Mouse (Mus musculus): ENCODE data around the gene F2rl2. TPM values are rescaled to one million over a fixed set of nuclear protein-coding genes. Genes with fewer than 3 reads are reported as not detected.

Gene F2rl2
- polyA plus RNA-seq, 1 experiment from 2014 or later = 0.38 TPM

- no peaks in the 10 kb centered on the region for H3K4me1 ChIP-seq (ENCODE audit: control insufficient read depth, insufficient read depth, low read length)
- no peak for ATAC-seq
- H3K9ac ChIP-seq (ENCODE audit: low read depth, low read length) = no peak overlapping the region
- H3K27ac ChIP-seq (ENCODE audit: low read length) = no peak overlapping the region
- H3K4me3 ChIP-seq (ENCODE audit: low read length) = no peak overlapping the region
- no peaks in the 10 kb centered on the region for H3K9me3 ChIP-seq (ENCODE audit: control insufficient read depth, low read length)
- no peak overlapping the region for H3K4me2 ChIP-seq (ENCODE audit: low read depth, low read length)
- H3K36me3 ChIP-seq (ENCODE audit: control insufficient read depth, insufficient read depth, low read length) = no peaks in the 10 kb centered on the region
- no peaks in the 10 kb centered on the region for H3K27me3 ChIP-seq (replicated peaks; ENCODE audit: control insufficient read depth, insufficient read depth, low read length)
- WGBS = 73% methylated on average over 4 of the region's 4 CpGs
Measured at GRCm38 (mm10) chr13:95715356-95715755, 18.7 kb downstream of the F2rl2 start.

- ATAC-seq = peak; percentile 72
- no peak overlapping the region for H3K27ac ChIP-seq (ENCODE audit: low read length)
- H3K9ac ChIP-seq (ENCODE audit: low read depth, low read length) = no peak overlapping the region
- peak overlapping the region; percentile 27; the same call in 1 of the 2 replicates for H3K4me2 ChIP-seq (ENCODE audit: low read depth, low read length)
- H3K4me1 ChIP-seq (ENCODE audit: control insufficient read depth, insufficient read depth, low read length) = no peaks in the 10 kb centered on the region
- WGBS = 58% methylated on average over 14 of the region's 14 CpGs
- no peaks in the 10 kb centered on the region for H3K36me3 ChIP-seq (ENCODE audit: control insufficient read depth, insufficient read depth, low read length)
- no peaks in the 10 kb centered on the region for H3K9me3 ChIP-seq (ENCODE audit: control insufficient read depth, low read length)
- no peaks in the 10 kb centered on the region for H3K27me3 ChIP-seq (replicated peaks; ENCODE audit: control insufficient read depth, insufficient read depth, low read length)
- H3K4me3 ChIP-seq (ENCODE audit: low read length) = peak overlapping the region; percentile 24
Measured at GRCm38 (mm10) chr13:95719320-95720232, 22.9 kb downstream of the F2rl2 start.

GRCm38 (mm10) chr13:95730491-95730890 is 33.8 kb downstream of the F2rl2 start:
- Histone ChIP-seq H3K4me2 (ENCODE audit: low read depth, low read length) (no peak overlapping the region), H3K27me3 (replicated peaks; ENCODE audit: control insufficient read depth, insufficient read depth, low read length) (no peaks in the 10 kb centered on the region), H3K4me1 (ENCODE audit: control insufficient read depth, insufficient read depth, low read length) (0 out of 2 replicates have a peak, but pooled peaks cover 2% of the 10 kb centered on the region), H3K27ac (ENCODE audit: low read length) (no peak overlapping the region), H3K36me3 (ENCODE audit: control insufficient read depth, insufficient read depth, low read length) (no peaks in the 10 kb centered on the region), H3K4me3 (ENCODE audit: low read length) (no peak overlapping the region), H3K9me3 (ENCODE audit: control insufficient read depth, low read length) (no peaks in the 10 kb centered on the region), H3K9ac (ENCODE audit: low read depth, low read length) (no peak overlapping the region)
- WGBS = 90% methylated on average over 4 of the region's 4 CpGs
- no peak for ATAC-seq

GRCm38 (mm10) chr13:95739651-95740050 is 43.0 kb downstream of the F2rl2 start:
- H3K9me3 ChIP-seq (ENCODE audit: control insufficient read depth, low read length) = no peaks in the 10 kb centered on the region
- H3K36me3 ChIP-seq (ENCODE audit: control insufficient read depth, insufficient read depth, low read length) = no peaks in the 10 kb centered on the region
- no peak overlapping the region for H3K27ac ChIP-seq (ENCODE audit: low read length)
- ATAC-seq = no peak
- H3K4me1 ChIP-seq (ENCODE audit: control insufficient read depth, insufficient read depth, low read length) = peaks cover 7% of the 10 kb centered on the region; the same call in 1 of the 2 replicates
- H3K4me2 ChIP-seq (ENCODE audit: low read depth, low read length) = no peak overlapping the region
- 68% methylated on average over 5 of the region's 5 CpGs for WGBS
- no peaks in the 10 kb centered on the region for H3K27me3 ChIP-seq (replicated peaks; ENCODE audit: control insufficient read depth, insufficient read depth, low read length)
- no peak overlapping the region for H3K9ac ChIP-seq (ENCODE audit: low read depth, low read length)
- H3K4me3 ChIP-seq (ENCODE audit: low read length) = no peak overlapping the region

GRCm38 (mm10) chr13:95741813-95742689 is 45.4 kb downstream of the F2rl2 start:
- 75% methylated on average over 11 of the region's 11 CpGs for WGBS
- H3K27ac ChIP-seq (ENCODE audit: low read length) = 0 out of 2 replicates have a peak overlapping the region, but pooled peaks have one; percentile 34
- H3K4me1 ChIP-seq (ENCODE audit: control insufficient read depth, insufficient read depth, low read length) = peaks cover 8% of the 10 kb centered on the region; the same call in 1 of the 2 replicates
- no peaks in the 10 kb centered on the region for H3K36me3 ChIP-seq (ENCODE audit: control insufficient read depth, insufficient read depth, low read length)
- H3K27me3 ChIP-seq (replicated peaks; ENCODE audit: control insufficient read depth, insufficient read depth, low read length) = no peaks in the 10 kb centered on the region
- no peak overlapping the region for H3K4me3 ChIP-seq (ENCODE audit: low read length)
- no peaks in the 10 kb centered on the region for H3K9me3 ChIP-seq (ENCODE audit: control insufficient read depth, low read length)
- ATAC-seq = no peak
- no peak overlapping the region for H3K9ac ChIP-seq (ENCODE audit: low read depth, low read length)
- no peak overlapping the region for H3K4me2 ChIP-seq (ENCODE audit: low read depth, low read length)

GRCm38 (mm10) chr13:95742881-95743466 is 46.3 kb downstream of the F2rl2 start:
- 50% methylated on average over 9 of the region's 9 CpGs for WGBS
- H3K4me1 ChIP-seq (ENCODE audit: control insufficient read depth, insufficient read depth, low read length) = peaks cover 11% of the 10 kb centered on the region; the same call in 1 of the 2 replicates
- no peak overlapping the region for H3K9ac ChIP-seq (ENCODE audit: low read depth, low read length)
- H3K27ac ChIP-seq (ENCODE audit: low read length) = peak overlapping the region; percentile 82; the same call in 1 of the 2 replicates
- H3K4me2 ChIP-seq (ENCODE audit: low read depth, low read length) = no peak overlapping the region
- no peak overlapping the region for H3K4me3 ChIP-seq (ENCODE audit: low read length)
- H3K36me3 ChIP-seq (ENCODE audit: control insufficient read depth, insufficient read depth, low read length) = no peaks in the 10 kb centered on the region
- H3K9me3 ChIP-seq (ENCODE audit: control insufficient read depth, low read length) = no peaks in the 10 kb centered on the region
- ATAC-seq = peak; percentile 54; the same call in 1 of the 2 replicates
- no peaks in the 10 kb centered on the region for H3K27me3 ChIP-seq (replicated peaks; ENCODE audit: control insufficient read depth, insufficient read depth, low read length)

GRCm38 (mm10) chr13:95745451-95745850 is 48.8 kb downstream of the F2rl2 start:
- H3K36me3 ChIP-seq (ENCODE audit: control insufficient read depth, insufficient read depth, low read length) = no peaks in the 10 kb centered on the region
- no peak overlapping the region for H3K4me3 ChIP-seq (ENCODE audit: low read length)
- 40% methylated on average over 4 of the region's 4 CpGs for WGBS
- no peak overlapping the region for H3K4me2 ChIP-seq (ENCODE audit: low read depth, low read length)
- ATAC-seq = no peak
- no peaks in the 10 kb centered on the region for H3K9me3 ChIP-seq (ENCODE audit: control insufficient read depth, low read length)
- no peak overlapping the region; the same call in 1 of the 2 replicates for H3K27ac ChIP-seq (ENCODE audit: low read length)
- peaks cover 11% of the 10 kb centered on the region; the same call in 1 of the 2 replicates for H3K4me1 ChIP-seq (ENCODE audit: control insufficient read depth, insufficient read depth, low read length)
- no peak overlapping the region for H3K9ac ChIP-seq (ENCODE audit: low read depth, low read length)
- H3K27me3 ChIP-seq (replicated peaks; ENCODE audit: control insufficient read depth, insufficient read depth, low read length) = no peaks in the 10 kb centered on the region

GRCm38 (mm10) chr13:95746509-95746908 is 49.9 kb downstream of the F2rl2 start:
- Histone ChIP-seq H3K27ac (ENCODE audit: low read length) (peak overlapping the region; percentile 67; the same call in 1 of the 2 replicates), H3K4me3 (ENCODE audit: low read length) (no peak overlapping the region), H3K36me3 (ENCODE audit: control insufficient read depth, insufficient read depth, low read length) (no peaks in the 10 kb centered on the region), H3K4me2 (ENCODE audit: low read depth, low read length) (no peak overlapping the region), H3K4me1 (ENCODE audit: control insufficient read depth, insufficient read depth, low read length) (peaks cover 11% of the 10 kb centered on the region; the same call in 1 of the 2 replicates), H3K27me3 (replicated peaks; ENCODE audit: control insufficient read depth, insufficient read depth, low read length) (no peaks in the 10 kb centered on the region), H3K9me3 (ENCODE audit: control insufficient read depth, low read length) (no peaks in the 10 kb centered on the region), H3K9ac (ENCODE audit: low read depth, low read length) (no peak overlapping the region)
- ATAC-seq = peak; percentile 61; the same call in 1 of the 2 replicates
- WGBS = 14% methylated on average over 6 of the region's 6 CpGs

All from intestine, embryonic 16.5 days (tissue).